Mouse (Mus musculus) adrenal gland, adult 8-10 months (tissue): ENCODE measurements around the gene Kctd11. TPM values are rescaled to one million over a fixed set of nuclear protein-coding genes. Genes with fewer than 3 reads are reported as not detected.
"Not testable (repeated sequence)": the region's sequence is repeated elsewhere in the genome, so short reads cannot be mapped to it uniquely, and the experiment has no call there.

ENCODE experiments used
- DNase-seq: peaks from one replicate; pipeline ENCODE4 v3.0.0; 2022
- total RNA-seq, 4 experiments: library from RNA; stranded (reverse); gene quantifications; 2 replicates each; pipeline ENCODE4 v1.2.4; 2022

Gene Kctd11
- total RNA-seq, 4 experiments from 2014 or later, result 4.3 to 6.2 (median 5.5) TPM

DNA sequence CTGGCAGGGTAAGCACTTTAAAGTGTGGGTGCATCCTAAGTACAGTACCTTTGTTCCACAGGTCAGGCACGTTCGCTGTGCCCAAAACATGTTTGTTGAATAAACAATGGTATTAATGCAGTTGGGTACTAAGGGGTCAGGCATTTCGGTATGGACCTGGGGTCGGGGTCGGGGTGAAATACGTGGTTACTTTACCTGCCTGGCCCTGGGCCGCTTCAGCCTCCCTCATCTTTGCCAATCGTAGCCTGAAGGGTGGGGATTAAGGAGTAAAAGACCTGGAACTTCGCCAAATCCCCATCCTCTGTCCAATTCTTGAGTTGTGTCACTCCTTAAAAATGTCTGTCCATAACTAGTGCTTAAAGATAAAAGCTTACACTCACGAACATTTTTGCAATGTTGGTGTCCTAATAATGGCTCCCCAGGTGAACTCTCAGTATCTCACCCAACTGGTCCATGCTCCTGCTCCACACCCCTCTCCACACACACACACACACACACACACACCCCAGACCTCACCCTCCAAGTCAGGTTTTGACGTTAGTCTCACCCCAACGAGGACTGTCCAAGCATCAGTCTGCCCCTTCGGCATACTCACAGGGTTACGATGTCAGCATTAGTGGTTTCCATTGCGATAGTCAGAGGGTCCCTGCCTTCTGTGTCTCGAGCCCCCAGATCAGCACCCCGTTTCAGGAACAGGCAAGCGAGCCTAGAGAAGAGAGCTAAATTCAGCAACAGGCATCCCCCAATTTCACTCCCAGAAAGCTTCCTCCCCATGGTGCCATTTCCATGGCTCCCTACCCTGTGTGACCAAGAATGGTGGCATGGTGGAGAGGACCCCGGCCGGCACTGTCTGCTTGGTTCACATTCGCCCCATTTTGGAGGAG is 823 bp upstream of the Kctd11 start:
- DNase-seq, result no peak

DNA sequence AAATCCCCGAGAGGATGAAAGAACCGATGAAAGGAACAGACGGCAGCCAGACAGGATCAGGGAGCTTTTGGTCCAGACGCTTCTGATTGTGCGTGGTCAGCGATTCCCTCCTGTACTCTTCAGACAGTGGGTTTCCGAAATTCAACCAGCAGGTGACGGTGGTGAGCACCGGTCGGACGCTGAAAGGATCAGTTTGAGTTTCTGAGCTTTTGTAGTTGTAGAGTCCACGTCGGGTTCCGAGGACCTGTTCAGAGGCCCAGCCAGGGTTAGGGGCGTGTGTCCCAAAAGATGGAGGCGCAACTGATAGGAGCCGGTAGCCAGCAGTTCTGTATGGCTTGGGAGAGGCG is 727 bp downstream of the Kctd11 start:
- no peak for DNase-seq

DNA sequence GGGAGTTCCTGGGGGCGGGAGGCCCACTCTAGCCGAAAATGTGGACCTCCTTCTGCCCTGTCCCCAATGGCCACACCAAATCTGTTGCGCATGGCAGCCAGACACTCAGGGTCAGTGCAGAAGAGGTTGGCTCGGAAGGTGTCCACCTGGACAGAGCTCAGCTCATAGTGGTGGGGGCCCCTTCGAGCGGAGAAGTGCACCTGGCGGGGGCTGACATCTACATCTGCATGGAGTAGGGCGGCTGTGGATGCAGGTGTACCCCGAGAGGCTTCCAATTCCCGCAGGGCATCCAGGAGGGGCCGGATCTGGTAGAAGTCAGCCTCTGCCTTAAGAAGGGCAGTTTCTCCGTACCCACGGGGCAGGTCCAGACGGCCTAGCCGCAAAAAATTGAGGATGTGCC is 1.5 kb downstream of the Kctd11 start:
- no peak for DNase-seq

DNA sequence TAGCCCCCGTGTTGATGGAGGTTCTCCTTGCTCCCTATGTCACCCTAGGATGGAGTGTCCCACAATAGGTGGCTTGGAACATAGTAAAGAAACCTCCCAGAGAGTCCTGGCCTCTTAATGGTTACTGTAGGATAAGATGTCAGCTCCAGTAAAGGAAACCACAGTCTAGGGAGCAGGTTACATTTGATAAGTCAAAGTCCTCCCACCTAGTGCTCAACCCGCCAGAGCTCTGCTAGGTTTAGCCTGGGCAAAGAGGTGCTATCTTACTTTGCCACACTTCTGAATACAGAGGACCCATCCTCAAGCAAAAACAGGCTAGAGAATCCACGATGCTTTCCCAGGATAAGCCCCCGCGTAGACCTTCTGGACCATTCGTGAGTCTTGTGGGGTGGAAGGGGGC is 2.3 kb downstream of the Kctd11 start:
- DNase-seq, result no peak

DNA sequence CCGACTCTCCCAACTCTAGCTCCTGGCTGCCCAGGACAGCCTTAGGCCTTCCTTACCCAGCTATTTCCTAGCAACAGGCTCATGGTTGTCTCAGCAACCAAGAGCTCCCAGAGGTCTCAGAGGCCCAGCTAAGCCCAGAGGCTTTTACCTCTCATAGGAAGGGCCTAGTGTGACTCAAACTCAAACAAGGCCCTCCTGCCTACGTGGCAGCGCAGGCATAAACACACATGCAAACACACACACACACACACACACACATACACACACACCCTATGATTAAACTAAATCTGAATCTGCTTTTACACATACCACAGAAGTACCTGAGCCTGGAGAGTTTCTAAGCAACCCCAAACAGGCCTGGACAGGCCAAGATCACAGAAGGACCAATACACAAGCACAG is 2.8 kb downstream of the Kctd11 start:
- no peak for DNase-seq

DNA sequence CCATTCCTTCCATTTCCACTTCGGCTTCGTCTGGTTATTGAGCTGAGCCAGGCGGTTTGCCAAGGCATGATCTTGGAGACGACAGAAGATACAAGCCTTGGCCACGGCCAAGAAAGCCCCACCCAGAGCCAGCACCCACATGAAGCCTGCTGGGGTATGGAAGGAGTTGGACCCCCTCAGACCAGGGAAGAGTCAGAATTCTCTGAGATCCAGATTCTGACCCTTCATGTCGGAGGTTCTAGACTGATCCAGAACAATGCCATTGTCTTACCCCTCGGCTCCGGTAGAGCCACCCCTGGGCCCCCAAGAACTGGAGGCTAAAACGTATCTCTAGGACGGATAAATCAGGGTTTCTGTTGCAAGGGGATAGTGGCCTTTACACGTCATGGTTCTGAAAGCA is 3.3 kb downstream of the Kctd11 start, which contains the start of gene Tmem95:
Gene Tmem95, minus strand, starts transcription at position 141 of the 400 bp plus-strand sequence.
- no peak for DNase-seq

DNA sequence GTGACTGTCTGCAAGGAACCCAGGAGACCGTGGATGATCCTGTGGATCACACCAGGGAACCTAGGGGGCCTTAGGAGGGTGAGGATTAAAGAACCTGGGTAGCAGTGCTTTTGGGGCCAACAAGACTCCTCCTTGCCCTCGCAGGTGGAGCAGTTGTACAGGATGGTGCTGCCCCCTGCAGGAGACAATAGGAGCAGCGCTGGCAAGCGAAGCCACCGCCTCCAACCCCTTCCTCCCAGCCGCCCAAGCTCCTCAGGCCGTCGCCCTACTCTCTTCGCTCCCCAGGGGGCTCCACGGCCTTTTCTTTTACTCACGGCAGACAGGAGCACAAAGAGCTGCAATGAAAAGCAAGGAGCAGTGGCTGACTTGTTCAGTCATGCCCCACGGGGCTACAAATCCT is 4.3 kb downstream of the Kctd11 start:
- DNase-seq, result peak; percentile 70

DNA sequence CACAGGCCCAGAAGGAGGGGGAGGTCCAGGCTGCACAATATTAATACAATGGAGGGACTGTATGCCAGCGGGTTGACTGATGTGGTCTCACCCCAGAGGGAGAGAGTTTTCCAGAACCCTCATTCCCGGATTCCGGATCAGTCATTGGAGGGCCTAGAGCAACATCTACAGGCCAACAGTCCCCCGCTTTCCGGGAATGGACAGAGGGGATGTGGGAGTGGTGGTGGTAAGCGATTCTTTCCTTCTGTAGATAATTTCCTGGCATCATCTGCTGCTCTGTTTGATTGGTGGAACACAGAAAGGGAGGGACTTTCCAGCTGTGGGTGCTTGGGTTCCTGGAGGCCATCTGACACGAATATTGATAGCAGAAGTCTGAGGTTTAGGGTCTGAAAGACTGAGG is 5.0 kb downstream of the Kctd11 start:
- no peak for DNase-seq

DNA sequence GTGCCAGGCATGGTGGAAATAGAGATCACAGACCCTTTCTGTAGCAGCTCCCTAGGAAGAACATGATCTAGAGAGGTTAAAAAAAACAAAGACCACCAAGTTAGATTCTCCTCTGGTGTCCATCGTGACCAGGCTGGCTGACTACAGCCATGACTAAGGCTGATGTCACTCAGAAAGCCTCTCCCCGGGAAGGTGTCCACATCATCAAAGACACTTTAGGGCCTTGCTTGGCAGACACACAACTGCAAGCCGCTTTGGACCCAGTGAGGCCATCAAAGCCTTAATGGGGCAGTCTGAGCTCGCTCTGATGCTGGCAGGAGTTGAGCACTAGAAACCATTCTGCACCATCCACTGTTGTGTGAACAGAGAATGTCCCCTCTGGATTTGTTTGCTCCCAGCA is 8.8 kb downstream of the Kctd11 start:
- no peak for DNase-seq

DNA sequence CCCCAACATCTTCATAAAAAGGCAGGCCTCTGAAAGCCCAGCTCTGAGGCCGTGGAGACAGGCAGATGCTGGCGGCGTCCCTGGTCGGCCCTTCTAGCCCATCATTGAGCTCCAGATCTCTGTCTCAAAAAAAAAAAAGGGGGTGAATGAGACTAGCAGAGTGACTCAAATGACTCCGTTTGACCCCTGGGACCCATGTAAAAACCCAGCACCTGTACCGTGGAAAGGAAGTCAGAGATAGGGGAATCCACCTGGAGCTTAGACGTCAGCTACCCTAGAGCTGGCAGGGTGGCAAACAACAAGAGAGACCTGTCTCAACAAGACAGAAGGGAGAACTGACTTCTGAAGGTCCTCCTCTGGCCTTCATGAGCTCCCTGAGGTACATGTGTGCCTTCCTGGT is 9.4 kb downstream of the Kctd11 start:
- no peak for DNase-seq

DNA sequence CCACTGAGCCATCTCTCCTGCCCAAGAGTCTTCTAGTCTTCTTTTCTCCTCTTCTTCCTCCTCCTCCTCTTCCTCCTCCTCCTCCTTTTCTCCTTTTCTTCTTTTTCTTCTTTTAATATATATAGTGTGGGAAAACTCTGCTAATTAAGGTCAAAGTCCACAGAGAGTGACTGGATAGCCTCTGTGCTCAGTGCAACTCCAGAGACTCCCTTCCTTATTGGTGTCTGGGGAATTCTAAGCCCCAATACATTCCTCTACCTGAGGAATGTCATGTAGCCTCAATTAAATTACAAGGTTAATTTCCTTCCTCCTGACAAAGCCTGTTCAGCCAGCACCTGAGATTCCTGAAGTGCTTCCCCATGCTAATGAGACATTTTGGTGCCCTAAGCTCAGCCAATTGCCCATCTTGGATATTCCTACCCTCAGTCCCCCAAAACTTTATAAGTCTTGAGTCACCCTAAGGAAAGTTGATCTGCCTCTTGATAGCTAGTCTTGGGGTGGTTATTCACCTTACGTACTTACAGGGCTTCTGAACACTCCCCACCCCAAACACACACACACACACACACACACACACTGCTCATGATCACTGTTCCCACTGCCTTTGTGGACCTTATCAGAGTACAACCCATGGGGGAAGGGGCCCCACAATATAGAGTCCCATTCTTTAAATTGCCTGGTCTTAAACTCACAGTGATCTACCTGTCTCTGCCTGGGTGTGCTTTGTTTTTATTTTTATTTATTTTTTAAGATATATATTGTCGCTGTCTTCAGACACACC is 10.7 kb downstream of the Kctd11 start:
- no peak for DNase-seq

DNA sequence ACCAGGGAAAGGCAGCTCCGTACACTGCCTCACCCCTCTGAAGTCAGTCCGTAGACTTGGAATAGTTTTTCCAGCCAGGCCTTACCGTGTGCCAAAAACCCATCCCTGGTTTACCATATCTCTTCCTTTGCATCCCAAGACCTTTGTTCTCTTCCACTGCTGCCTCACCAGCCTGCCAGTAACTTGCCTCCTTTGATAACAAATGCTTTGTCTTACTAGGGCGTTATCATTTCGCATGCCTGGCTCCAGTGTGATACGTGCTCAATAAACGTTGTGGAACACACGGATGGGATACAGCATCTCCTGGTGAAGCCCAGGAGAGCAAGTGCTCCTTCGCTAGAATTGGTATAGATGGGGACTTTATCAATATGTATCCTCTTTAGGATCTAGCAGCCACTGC is 13.9 kb downstream of the Kctd11 start:
- no peak for DNase-seq

DNA sequence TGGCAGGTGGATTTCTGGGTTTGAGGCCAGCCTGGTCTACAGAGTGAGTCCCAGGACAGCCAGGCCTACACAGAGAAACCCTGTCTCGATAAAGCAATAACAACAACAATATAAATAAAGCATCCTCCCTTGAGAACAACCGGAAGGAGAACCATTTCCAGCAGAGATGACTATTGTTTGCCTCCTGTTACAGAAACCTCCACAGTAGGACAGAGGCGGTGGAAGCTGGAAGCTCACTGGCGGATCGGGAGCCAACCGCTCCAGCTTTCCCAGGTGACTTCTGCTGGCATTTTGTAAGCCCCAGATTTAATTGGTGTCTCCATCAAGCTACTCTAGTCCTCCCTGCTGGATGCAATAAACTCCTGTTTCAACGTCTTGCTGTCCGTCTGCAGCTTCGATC is 15.6 kb downstream of the Kctd11 start:
- no peak for DNase-seq

DNA sequence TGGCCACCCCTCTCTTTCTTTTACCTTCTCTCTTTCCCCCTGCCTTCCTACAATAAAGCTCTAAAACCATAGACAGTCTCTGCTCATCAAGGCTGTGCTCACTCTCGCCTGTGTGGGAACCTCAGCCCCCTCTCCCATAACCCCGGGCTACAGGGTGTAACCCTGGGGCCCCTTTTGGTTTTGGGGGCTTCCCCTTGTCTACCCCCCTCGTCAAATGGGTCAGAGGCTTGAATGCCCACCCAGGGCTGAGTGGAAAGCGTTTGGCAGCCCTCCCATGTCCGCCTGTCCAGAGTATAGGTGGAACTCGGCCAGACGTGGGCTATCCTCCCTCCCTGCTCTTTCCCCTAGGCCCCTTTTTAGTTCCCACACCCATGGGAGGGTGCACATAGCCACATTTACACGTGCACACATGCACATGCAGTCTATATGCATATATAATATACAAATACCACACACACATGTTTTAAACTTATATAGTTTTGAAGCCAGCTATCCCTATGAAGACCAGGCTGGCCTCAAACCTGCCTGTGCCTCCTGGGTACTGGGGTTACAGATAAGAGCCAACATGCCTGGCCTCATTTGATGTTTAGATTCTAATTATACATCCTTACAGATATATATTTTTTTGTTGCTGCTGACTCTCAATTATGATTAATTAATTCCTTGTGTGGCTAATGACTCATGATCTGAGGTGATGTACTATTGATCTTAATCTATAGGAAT is 16.9 kb downstream of the Kctd11 start:
- DNase-seq, result no peak

DNA sequence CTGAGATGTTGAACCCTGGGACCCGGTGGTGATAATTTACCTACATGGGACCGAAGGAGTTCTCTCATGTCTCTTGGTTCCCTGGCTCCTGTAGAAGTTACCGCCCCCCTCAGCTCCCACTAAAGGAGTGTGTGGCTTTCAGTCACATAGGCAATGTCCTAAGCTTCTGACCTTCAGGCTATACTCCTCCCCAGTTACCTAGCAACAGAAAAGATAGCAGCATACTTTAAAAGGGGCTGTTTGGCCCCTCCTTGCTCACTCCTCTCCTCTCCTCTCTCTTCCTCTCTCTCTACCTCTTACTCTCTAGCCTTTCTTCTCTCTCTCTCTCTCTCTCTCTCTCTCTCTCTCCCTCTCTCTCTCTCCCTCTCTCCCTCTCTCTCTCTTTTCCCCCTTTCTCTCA is 17.5 kb downstream of the Kctd11 start:
- DNase-seq, result not testable (repeated sequence)

DNA sequence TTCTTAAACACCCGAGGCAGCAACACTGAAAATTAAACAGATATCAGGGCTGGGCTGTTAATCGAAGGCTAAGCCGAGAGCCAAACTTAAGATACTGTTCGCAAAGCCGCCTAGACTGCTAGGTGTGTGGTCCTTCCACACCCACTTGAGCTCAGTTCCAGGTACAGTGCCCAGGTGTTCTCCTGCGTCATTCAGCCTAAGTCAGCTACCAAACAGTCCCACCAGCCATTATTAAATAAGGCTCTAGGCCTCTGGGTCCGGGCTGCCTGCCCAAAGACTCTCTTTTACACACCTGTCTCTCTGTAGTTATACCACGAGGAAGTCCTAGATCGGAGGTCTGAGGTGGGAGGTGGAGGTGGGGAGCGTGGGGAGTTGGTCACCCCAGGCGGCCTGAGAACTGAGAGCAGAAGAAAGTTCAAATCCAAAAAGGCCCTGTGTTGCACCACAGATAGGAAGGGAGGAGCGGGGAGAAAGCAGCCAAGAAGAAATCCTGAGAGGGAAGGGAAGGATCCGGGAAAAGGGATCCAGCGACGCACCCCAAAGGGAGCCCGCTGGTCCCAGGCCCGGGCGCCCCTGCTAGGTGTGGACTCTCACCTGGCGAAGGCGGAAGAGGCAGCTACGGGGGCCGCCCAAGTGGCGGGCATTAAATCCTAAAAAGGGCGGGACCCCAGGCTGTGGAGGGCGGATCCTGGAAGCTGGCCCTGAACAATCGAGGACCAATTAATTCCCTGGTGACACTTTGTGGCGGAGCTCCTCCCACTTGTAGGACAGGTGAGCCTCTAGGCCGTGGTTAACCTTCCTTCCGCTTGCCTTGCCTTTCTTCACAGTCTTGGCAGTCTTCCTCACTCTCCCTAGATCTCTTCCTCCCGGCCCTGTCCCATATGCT is 22.9 kb downstream of the Kctd11 start, which contains the start of gene Tnk1:
Gene Tnk1, minus strand, starts transcription at position 618 of the 886 bp plus-strand sequence.
- DNase-seq, result no peak

DNA sequence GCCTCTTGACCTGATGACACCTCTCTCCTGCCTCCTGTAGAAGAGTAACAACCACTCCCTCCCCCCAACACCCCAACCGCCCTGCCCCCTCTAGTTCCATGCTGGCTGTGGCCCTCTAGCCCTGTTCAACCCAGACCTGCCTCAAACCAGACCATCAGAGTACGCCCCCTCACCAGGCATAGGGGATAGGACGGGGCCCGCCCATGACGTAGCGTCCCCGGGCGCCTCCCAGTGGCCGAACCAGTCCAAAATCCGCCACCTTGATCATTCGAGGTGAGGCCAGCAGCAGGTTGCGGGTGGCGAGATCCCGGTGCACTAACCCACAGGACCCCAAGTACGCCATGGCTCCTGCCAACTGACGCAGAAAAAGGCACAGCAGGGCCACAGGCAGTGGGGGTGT is 25.9 kb downstream of the Kctd11 start:
- DNase-seq, result no peak

DNA sequence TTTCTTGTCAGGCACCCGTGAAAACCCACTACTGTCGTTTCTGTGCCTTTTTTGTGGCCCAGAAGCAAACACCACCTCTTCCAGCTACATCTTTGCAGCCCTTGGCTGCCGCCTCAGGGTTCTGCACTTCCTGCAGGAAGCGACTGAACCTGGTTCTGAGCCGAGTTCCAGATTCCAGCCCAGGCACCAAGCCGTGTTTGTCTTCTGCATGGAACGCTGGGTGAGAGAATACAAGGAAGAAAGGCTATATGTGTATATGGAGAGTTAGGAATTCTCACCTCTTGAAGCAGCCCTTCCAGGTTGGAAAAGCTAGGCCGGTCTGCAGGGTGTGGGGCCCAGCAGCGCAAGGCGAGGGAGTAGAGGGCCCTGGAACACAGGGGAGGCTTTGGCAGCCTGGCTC is 26.5 kb downstream of the Kctd11 start:
- DNase-seq, result no peak

DNA sequence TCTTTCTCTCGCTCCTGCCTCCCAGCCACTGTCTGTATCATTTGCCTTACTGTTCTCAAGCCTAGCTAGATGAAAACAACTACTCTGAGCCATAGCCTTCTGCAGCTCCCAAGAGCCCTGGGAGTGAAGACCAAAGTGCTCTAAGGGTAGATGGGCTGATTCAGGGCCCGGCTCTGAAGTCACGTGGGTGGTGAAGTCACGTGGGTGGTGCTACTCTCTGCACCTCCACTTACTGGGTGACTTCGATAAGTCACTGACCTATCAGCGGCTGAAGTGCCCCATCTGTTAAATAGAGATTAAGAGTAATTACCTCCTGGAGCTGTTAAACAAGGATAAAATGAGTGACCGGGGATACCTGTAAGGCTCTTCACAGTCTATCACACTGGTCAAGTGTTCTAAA is 27.2 kb downstream of the Kctd11 start:
- DNase-seq, result no peak

DNA sequence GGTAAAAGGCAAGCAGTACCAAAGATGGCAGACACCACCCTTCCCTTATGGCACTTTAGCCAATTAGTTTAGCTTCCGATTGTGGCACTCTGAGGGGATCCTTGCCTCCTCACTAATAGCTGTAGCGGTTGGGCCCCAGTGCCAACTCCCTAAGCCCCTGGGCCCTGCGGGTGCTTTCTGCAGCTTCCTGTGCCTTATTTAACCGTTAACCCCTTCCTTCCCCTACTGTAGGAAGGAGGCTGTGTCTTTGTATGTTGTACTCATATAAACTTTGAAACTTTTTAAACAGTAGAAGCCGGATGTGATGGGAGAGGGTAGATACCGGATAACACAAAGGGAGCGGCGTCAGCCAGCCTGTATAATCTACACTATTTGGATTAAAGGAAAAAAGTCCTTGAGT is 30.5 kb downstream of the Kctd11 start:
- DNase-seq, result no peak

DNA sequence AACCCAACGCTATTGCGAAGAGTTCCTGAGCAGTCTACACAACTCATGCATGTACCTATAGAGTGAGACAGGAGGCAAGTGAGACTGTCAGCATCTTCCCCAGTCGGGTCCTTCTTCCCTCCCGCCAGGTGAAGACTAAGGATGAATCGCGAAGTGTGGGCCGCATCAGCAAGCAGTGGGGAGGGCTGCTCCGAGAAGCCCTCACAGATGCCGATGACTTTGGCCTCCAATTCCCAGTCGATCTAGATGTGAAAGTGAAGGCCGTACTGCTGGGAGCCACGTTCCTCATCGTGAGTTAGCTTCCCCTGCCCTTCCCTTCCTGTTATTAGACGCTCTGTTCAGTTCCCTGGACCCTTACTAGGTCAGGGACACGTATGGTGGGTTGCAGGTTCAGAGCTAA is 31.3 kb downstream of the Kctd11 start:
- DNase-seq, result no peak

DNA sequence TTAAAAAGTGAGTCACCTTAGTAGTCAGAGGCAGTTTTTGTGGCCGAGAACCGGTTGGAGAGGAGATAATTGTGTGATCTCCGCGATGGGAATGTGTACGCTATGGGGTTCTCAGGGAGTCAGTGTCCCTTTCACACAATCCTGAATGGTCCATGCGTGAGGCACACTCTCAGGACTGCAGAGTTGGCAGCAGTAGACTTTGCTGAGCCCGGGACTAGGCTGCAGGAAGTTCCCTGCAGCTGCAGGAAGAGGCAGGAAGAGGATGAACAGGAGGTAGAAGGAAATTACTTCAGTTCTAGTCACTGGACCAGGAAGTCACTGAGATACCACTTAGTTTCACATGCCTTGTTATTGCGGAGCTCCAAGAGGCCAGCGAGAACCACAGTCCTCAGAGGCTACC is 32.1 kb downstream of the Kctd11 start:
- no peak for DNase-seq
